ENCODE assay signal across 16 mouse cellular contexts in the genomic region with DNA sequence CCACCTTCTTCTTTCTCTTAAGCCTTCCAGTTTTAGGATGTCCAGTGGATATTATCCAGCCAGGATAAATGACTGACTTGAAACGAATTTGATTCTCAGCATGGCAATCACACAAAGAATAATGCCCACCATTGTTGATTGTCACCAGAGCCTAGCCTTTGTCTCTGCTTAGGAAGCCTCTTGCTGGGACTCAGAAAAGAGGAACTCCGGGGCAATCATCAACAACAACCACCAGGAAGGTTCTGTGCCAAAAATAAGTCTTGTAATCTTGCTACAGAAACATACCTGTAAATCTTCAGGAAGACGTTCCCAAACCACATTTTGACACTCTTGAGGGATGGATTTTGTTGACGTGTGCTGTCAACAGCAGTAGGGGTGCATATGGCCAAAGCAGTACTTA.
"Had no signal": no experiment of that assay in that cellular context is flagged by ENCODE, and none has a peak within 500 bp of the region (broad histone marks: within the 10 kb centered on the region; RNA-seq: fewer than 3 reads in every experiment).

No protein-coding gene starts in this region.

- H3K27ac ChIP-seq: liver, embryonic 13.5 days; midbrain, embryonic 10.5 days; midbrain, embryonic 13.5 days; stomach, postnatal 0 days had no signal

- H3K27me3 ChIP-seq: liver, embryonic 13.5 days; megakaryocyte, embryonic 14.5 days; midbrain, embryonic 13.5 days had no signal

- H3K9me3 ChIP-seq: liver, embryonic 13.5 days; megakaryocyte, embryonic 14.5 days; midbrain, embryonic 10.5 days; midbrain, embryonic 13.5 days had no signal

- DNase-seq: kidney, adult 18-20 months; kidney, adult 9 months; kidney, postnatal 14 days; kidney, postnatal 4 days; liver, embryonic 13.5 days; lung, adult 2 months; lung, postnatal 14 days; lung, postnatal 4 days; thymus, adult 2 months; thymus, postnatal 14 days; thymus, postnatal 4 days had no signal

- H3K36me3 ChIP-seq: liver, embryonic 13.5 days; midbrain, embryonic 10.5 days; midbrain, embryonic 13.5 days had no signal

- ATAC-seq: midbrain, embryonic 13.5 days; midbrain, embryonic 16.5 days had no signal

- H3K4me1 ChIP-seq: liver, embryonic 13.5 days; midbrain, embryonic 13.5 days had no signal

- H3K4me3 ChIP-seq: liver, embryonic 13.5 days; megakaryocyte, embryonic 14.5 days; midbrain, embryonic 10.5 days; midbrain, embryonic 13.5 days had no signal
